Mouse (Mus musculus) erythroid progenitor cell, adult 5-6 weeks (primary cell): ENCODE results near the gene Zfp568. TPM values are rescaled to one million over a fixed set of nuclear protein-coding genes. Genes with fewer than 3 reads are reported as not detected.

Source experiments
- ATAC-seq: replicated peaks from 2 replicates; pipeline ENCODE4 v1.8.0; 2016; ENCODE audit warnings: moderate number of reproducible peaks, mild to moderate bottlenecking, moderate TSS enrichment, inconsistent platforms; ENCODE audit not compliant: poor library complexity, low FRiP score, severe bottlenecking
- total RNA-seq, 2 experiments: library from RNA; stranded (forward) in 1 of 2; stranded (reverse) in 1 of 2; fragments of 150-400 nt in 1 of 2; fragments of 186-747, 209-891 nt in 1 of 2; gene quantifications; 2 replicates each; pipeline versions ENCODE4 v1.2.3 to v1.2.4; 2015 to 2017; ENCODE audit warnings: low replicate concordance in 2 of 2

The Zfp568 gene
- total RNA-seq, 2 experiments from 2014 or later: 4.2 to 5.4 TPM

DNA sequence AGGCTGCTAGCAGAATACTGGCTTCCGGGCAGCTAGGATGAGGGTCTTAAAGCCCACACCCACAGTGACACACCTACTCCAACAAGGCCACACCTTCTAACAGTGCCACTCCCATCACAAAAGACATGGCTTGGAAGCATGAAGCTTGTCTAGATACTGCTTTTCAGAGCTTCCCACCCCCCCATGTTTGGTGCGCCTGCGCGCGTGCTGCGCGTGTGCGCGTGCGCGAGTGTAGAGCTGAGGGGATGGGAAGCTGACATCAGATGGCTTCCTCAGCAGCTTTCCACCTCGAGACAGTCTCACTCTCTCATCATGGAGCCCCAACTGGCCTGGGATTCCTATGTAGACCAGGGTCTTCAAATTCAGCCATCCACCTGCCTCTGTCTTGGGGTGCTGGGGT lies 50.6 kb downstream of the Zfp568 start:
- no peak for ATAC-seq

DNA sequence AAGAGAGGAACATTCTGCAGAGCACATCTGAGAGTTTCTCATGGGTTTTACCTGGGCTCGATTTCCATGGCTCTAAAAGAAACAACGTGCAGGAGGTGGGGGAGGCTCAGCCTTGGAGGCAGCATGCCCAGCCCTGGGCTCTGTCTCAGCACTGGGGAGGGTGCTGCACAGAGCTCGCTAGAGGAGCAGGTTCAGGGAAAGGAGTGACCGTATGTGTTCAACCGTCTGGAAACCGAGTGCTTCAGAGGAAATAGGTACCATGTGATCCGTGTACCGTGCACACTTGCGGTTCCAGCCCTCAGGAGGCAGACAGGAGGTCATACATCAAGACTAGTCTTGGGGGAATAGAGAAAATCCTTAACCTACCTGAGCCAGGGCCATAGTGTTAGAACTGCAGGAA lies 60.6 kb downstream of the Zfp568 start:
- ATAC-seq: no peak

DNA sequence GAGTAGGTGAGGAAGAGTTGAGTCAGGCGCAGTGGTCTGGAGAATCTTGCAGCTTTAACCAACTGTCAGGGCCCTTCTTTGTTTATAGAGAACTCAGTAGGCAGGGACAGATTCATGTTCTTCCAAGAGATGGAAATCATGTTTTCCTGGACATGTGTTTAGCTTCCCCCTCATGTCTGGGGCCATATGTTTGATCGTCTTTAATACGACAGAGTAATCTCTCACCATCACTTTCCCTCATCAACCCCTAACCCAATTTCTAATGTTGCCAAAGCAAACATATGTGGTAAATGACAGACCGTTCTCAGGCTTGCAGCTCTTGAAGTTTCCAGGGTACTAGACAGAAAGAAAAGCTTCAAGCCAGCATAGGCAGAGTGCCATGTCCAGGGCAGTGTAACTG lies 64.4 kb downstream of the Zfp568 start:
- no peak for ATAC-seq

DNA sequence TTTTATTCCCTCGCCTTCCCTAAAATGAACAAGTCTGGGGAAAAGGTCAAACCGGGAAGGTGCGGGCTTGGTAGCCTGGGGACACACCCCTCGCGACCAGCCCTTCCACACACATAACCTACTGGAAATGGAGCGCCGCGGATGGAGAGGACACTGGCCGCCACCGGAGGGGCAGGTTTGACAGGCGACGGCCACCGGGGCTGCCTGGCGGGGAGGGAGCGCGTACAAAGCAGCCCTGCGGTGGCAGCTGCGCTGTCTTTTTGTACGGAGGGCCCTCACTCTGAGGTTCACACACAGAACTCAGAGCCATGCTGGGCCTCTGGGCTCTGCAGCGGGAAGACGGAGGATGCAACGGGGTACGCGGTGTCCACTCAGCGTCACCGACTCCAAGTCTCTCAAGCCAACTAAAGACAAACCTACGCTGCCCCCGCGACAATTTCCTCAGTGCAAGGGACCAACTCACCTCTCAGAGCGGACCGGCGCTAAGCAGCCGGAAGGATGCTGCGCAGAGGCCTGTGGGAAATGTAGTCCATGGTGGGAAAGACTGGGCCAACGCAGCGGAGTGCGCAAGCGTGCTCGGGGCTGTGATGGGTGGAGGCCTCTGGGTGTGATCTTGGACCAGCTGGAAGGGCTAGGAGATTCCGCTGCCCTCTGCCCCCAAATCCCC lies 67.3 kb downstream of the Zfp568 start, which contains the start of gene Zfp14:
TSS of gene Zfp14 (minus strand) at position 499 of the 667 bp plus-strand sequence.
- ATAC-seq: peak; percentile 100

DNA sequence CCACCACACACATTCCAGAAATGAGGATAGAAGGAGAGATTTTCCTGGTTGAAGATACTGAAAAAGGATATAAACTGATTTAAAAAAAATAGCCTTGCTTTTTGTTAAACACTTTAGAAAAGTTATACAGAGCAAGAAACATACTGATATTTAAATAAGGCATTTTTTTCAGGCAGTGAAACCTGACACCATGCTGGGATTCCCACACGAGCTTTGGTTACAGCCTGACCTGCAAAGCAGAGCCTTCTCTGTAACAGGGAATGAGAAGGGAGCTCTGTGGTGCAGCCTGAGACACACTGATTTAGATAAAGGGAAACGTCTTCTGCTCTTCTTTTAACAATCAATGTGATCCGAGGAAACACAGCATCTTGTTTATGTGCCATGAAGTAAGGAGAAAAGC lies 69.8 kb downstream of the Zfp568 start:
- no peak for ATAC-seq

DNA sequence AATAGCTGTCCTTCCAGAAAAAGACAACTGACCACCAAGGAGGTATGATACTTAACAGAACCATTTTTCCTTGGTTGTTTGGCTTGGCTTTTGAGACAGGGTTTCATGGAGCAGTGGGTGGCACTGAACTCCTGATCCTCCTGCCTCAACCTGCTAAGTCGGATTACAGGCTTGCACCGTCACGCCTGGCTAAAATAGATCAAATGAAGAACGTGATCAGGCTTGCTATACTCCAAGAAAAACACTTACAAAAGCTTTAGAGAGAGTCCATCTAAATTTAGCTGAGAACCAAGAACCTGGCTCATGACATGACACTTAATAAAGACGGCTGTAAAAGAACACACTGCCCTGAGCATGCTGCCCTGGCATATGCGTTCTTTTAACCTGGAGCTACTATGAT lies 76.6 kb downstream of the Zfp568 start:
- no peak for ATAC-seq

GRCm38 (mm10) chr7:30062478-30062877 lies 78.7 kb downstream of the Zfp568 start:
- no peak for ATAC-seq

- ATAC-seq: peak; percentile 31
These were observed 80.9 kb downstream of the Zfp568 start for GRCm38 (mm10) chr7:30064622-30065021.

DNA sequence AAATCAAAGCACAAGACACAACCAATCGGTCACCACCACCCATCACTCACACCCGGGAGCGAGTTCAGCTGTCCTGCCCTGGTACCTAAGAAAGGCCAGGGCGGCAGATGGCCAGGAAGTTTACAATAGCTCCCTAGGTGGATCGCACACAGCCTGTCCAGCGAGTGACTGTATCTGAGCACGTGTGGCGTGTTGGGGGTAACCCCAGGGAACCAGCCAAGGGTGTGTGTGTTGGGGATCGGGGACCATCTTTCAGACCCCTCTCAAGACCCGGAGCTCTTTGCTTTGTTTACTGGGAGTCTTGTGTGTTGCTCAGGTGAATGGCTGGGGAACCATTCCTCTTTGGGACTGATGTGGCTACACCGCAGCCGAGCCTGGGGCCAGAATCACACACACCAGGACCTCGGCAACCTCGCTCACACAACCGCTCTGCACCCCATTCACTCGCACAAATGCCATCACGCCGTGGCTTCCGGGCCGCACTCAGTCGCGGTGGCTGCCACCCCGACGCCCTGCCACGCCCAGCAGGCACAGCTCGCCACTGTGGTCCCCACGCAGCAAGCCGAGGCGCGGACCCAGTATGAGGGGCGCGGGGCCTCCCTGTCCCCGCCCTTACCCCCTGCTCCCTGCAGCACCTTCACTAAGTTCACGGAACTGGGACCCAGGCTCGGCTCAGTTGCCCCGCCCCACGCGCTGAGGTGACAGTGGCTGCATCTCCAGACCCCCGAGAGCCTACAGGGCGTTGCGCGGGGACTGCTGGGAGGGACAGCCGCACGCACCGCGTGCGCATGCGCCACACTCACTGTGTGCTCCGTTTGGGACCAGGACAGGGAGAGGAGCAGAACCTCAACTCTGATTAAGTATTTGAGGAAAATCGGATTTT lies 88.6 kb downstream of the Zfp568 start, which contains the start of gene Zfp82:
TSS of gene Zfp82 (minus strand) at position 755 of the 883 bp plus-strand sequence.
- ATAC-seq: peak; percentile 90

Other genes starting within 250 kb of the Zfp568 start
- 2.9 and 5.9 TPM in 2 replicates for gene Zfp84, start 215.4 kb upstream of the Zfp568 start, total RNA-seq (2015; ENCODE audit: low replicate concordance)
- 3.5 and 4.7 TPM in 2 replicates for gene Zfp84, start 215.4 kb upstream of the Zfp568 start, total RNA-seq (2017; ENCODE audit: low replicate concordance)
- not detected in 2 replicates for gene Zfp30, start 200.0 kb upstream of the Zfp568 start, total RNA-seq (2015; ENCODE audit: low replicate concordance)
- not detected in 2 replicates for gene Zfp30, start 200.0 kb upstream of the Zfp568 start, total RNA-seq (2017; ENCODE audit: low replicate concordance)
- gene Zfp790, start 167.8 kb upstream of the Zfp568 start, total RNA-seq (2015; ENCODE audit: low replicate concordance): 0.72 and 5.0 TPM in 2 replicates
- 1.9 and 4.2 TPM in 2 replicates for gene Zfp790, start 167.8 kb upstream of the Zfp568 start, total RNA-seq (2017; ENCODE audit: low replicate concordance)
- gene Zfp940, start 130.3 kb upstream of the Zfp568 start, total RNA-seq (2015; ENCODE audit: low replicate concordance): not detected in 2 replicates
- gene Zfp940, start 130.3 kb upstream of the Zfp568 start, total RNA-seq (2017; ENCODE audit: low replicate concordance): 0.64 TPM in 1 of 2 replicates, not detected in the other
- 1.1 and 2.9 TPM in 2 replicates for gene Zfp420, start 124.0 kb upstream of the Zfp568 start, total RNA-seq (2015; ENCODE audit: low replicate concordance)
- 0.51 TPM in 1 of 2 replicates, not detected in the other for gene Zfp420, start 124.0 kb upstream of the Zfp568 start, total RNA-seq (2017; ENCODE audit: low replicate concordance)
- 2.9 TPM in 1 of 2 replicates, not detected in the other for gene Zfp27, start 77.4 kb upstream of the Zfp568 start, total RNA-seq (2015; ENCODE audit: low replicate concordance)
- gene Zfp27, start 77.4 kb upstream of the Zfp568 start, total RNA-seq (2017; ENCODE audit: low replicate concordance): 0.83 and 2.1 TPM in 2 replicates
- gene Zfp383, start 75.7 kb upstream of the Zfp568 start, total RNA-seq (2015; ENCODE audit: low replicate concordance): 0.36 TPM in 1 of 2 replicates, not detected in the other
- 0.39 TPM in 1 of 2 replicates, not detected in the other for gene Zfp383, start 75.7 kb upstream of the Zfp568 start, total RNA-seq (2017; ENCODE audit: low replicate concordance)
- 4.0 and 4.2 TPM in 2 replicates for gene Zfp74, start 29.9 kb upstream of the Zfp568 start, total RNA-seq (2015; ENCODE audit: low replicate concordance)
- gene Zfp74, start 29.9 kb upstream of the Zfp568 start, total RNA-seq (2017; ENCODE audit: low replicate concordance): 0.98 and 2.6 TPM in 2 replicates
- 1.1 TPM in 1 of 2 replicates, not detected in the other for gene Zfp14, start 67.4 kb downstream of the Zfp568 start, total RNA-seq (2015; ENCODE audit: low replicate concordance)
- gene Zfp14, start 67.4 kb downstream of the Zfp568 start, total RNA-seq (2017; ENCODE audit: low replicate concordance): 0.39 TPM in 1 of 2 replicates, not detected in the other
- 0.84 and 4.0 TPM in 2 replicates for gene Zfp82, start 88.9 kb downstream of the Zfp568 start, total RNA-seq (2015; ENCODE audit: low replicate concordance)
- 0.64 and 2.4 TPM in 2 replicates for gene Zfp82, start 88.9 kb downstream of the Zfp568 start, total RNA-seq (2017; ENCODE audit: low replicate concordance)
- gene Gm26920, start 106.5 kb downstream of the Zfp568 start, total RNA-seq (2015; ENCODE audit: low replicate concordance): not detected in 2 replicates
- not detected in 2 replicates for gene Gm26920, start 106.5 kb downstream of the Zfp568 start, total RNA-seq (2017; ENCODE audit: low replicate concordance)
- gene Zfp566, start 106.6 kb downstream of the Zfp568 start, total RNA-seq (2015; ENCODE audit: low replicate concordance): 2.1 and 2.5 TPM in 2 replicates
- gene Zfp566, start 106.6 kb downstream of the Zfp568 start, total RNA-seq (2017; ENCODE audit: low replicate concordance): not detected in 2 replicates
- gene Zfp260, start 110.8 kb downstream of the Zfp568 start, total RNA-seq (2015; ENCODE audit: low replicate concordance): 16.2 and 26.8 TPM in 2 replicates
- 2.7 and 3.0 TPM in 2 replicates for gene Zfp260, start 110.8 kb downstream of the Zfp568 start, total RNA-seq (2017; ENCODE audit: low replicate concordance)
- 5.4 and 7.9 TPM in 2 replicates for gene Zfp382, start 138.0 kb downstream of the Zfp568 start, total RNA-seq (2015; ENCODE audit: low replicate concordance)
- gene Zfp382, start 138.0 kb downstream of the Zfp568 start, total RNA-seq (2017; ENCODE audit: low replicate concordance): 4.0 and 6.0 TPM in 2 replicates
- gene Zfp146, start 185.8 kb downstream of the Zfp568 start, total RNA-seq (2015; ENCODE audit: low replicate concordance): 21.3 and 48.2 TPM in 2 replicates
- gene Zfp146, start 185.8 kb downstream of the Zfp568 start, total RNA-seq (2017; ENCODE audit: low replicate concordance): 33.2 and 35.6 TPM in 2 replicates
- gene Cox7a1, start 200.2 kb downstream of the Zfp568 start, total RNA-seq (2015; ENCODE audit: low replicate concordance): not detected in 2 replicates
- gene Cox7a1, start 200.2 kb downstream of the Zfp568 start, total RNA-seq (2017; ENCODE audit: low replicate concordance): not detected in 2 replicates
- gene Capns1, start 214.9 kb downstream of the Zfp568 start, total RNA-seq (2015; ENCODE audit: low replicate concordance): 161 and 183 TPM in 2 replicates
- 48.6 and 66.3 TPM in 2 replicates for gene Capns1, start 214.9 kb downstream of the Zfp568 start, total RNA-seq (2017; ENCODE audit: low replicate concordance)
- 18.4 and 35.0 TPM in 2 replicates for gene Polr2i, start 248.0 kb downstream of the Zfp568 start, total RNA-seq (2015; ENCODE audit: low replicate concordance)
- gene Polr2i, start 248.0 kb downstream of the Zfp568 start, total RNA-seq (2017; ENCODE audit: low replicate concordance): 0.76 and 26.8 TPM in 2 replicates
- 10.9 and 33.9 TPM in 2 replicates for gene Tbcb, start 248.3 kb downstream of the Zfp568 start, total RNA-seq (2015; ENCODE audit: low replicate concordance)
- 15.0 and 29.7 TPM in 2 replicates for gene Tbcb, start 248.3 kb downstream of the Zfp568 start, total RNA-seq (2017; ENCODE audit: low replicate concordance)